Mouse (Mus musculus) E14TG2a.4 (cell line): ENCODE results near the gene Nlrp1b.

ENCODE experiments used
- CTCF ChIP-seq: conservative IDR thresholded peaks from 2 replicates; pipeline ENCODE4 v1.5.1; 2014; ENCODE audit warnings: low read length
- NANOG ChIP-seq: IDR thresholded peaks from 2 replicates; pipeline ENCODE4 v1.6.1; 2014; ENCODE audit warnings: borderline replicate concordance, low read length, mixed read lengths
- POU5F1 ChIP-seq: IDR thresholded peaks from 2 replicates; pipeline ENCODE4 v1.6.1; 2014; ENCODE audit warnings: low read length, borderline replicate concordance

GRCm38 (mm10) chr11:71230684-71231480 is at the start of gene Nlrp1b:
- TF ChIP-seq CTCF: no peak
- TF ChIP-seq POU5F1: no peak
- no peak for TF ChIP-seq NANOG
